Mouse (Mus musculus) heart, embryonic 13.5 days (tissue): ENCODE measurements around the gene Tgfb1i1. TPM values are rescaled to one million over a fixed set of nuclear protein-coding genes. Genes with fewer than 3 reads are reported as not detected.

Experiments used
- microRNA-seq: library from miRNA; unstranded; fragments of <30 nt; microRNA quantifications from one replicate; pipeline ENCODE4, GENCODE M21; 2016
- polyA plus RNA-seq: library from polyadenylated mRNA; unstranded; fragments of >200 nt; fragmentation: Nextera tagmentation; extraction: Ambion mirVana; gene quantifications from 2 replicates; pipeline ENCODE4 v1.2.1, GENCODE M21; 2015

Tgfb1i1 gene
- polyA plus RNA-seq, 1 experiment from 2014 or later = 177 TPM

Small RNAs within 50 kb of the gene (microRNA-seq; reads per million reads assigned to microRNA genes)
- not detected for gene Mir3103

Other genes with a start within 250 kb of the Tgfb1i1 start
- 0.76 and 1.0 TPM in 2 replicates for gene Trim72, start 242.9 kb upstream of the Tgfb1i1 start, polyA plus RNA-seq
- gene Itgam, start 184.2 kb upstream of the Tgfb1i1 start, polyA plus RNA-seq = 0.31 and 0.51 TPM in 2 replicates
- not detected in 2 replicates for gene Gm49368, start 184.1 kb upstream of the Tgfb1i1 start, polyA plus RNA-seq
- gene Itgax, start 117.3 kb upstream of the Tgfb1i1 start, polyA plus RNA-seq = 0.11 and 0.15 TPM in 2 replicates
- gene Itgad, start 92.4 kb upstream of the Tgfb1i1 start, polyA plus RNA-seq = 0.25 TPM in 1 of 2 replicates, not detected in the other
- 617 and 701 TPM in 2 replicates for gene Cox6a2, start 40.4 kb upstream of the Tgfb1i1 start, polyA plus RNA-seq
- 12.8 and 13.1 TPM in 2 replicates for gene Armc5, start 9.5 kb upstream of the Tgfb1i1 start, polyA plus RNA-seq
- gene 9130023H24Rik, start 8.8 kb upstream of the Tgfb1i1 start, polyA plus RNA-seq = 5.8 and 6.5 TPM in 2 replicates
- not detected in 2 replicates for gene Slc5a2, start 18.8 kb downstream of the Tgfb1i1 start, polyA plus RNA-seq
- 16.6 and 17.3 TPM in 2 replicates for gene BC017158, start 51.4 kb downstream of the Tgfb1i1 start, polyA plus RNA-seq
- 12.3 and 13.0 TPM in 2 replicates for gene Rgs10, start 171.9 kb downstream of the Tgfb1i1 start, polyA plus RNA-seq
- 16.4 and 17.9 TPM in 2 replicates for gene Tial1, start 214.9 kb downstream of the Tgfb1i1 start, polyA plus RNA-seq